Mouse (Mus musculus) CH12F3 (cell line): ENCODE measurements around the gene Foxd4.

ENCODE experiments used
- in situ Hi-C: fragments of 300-500 bp; cut with MboI; formaldehyde crosslinking; loops from 2 replicates; pipeline ENCODE4 v1.14.3; 2020; ENCODE audit warnings: low sequenced_read_pairs

Gene Foxd4

DNA sequence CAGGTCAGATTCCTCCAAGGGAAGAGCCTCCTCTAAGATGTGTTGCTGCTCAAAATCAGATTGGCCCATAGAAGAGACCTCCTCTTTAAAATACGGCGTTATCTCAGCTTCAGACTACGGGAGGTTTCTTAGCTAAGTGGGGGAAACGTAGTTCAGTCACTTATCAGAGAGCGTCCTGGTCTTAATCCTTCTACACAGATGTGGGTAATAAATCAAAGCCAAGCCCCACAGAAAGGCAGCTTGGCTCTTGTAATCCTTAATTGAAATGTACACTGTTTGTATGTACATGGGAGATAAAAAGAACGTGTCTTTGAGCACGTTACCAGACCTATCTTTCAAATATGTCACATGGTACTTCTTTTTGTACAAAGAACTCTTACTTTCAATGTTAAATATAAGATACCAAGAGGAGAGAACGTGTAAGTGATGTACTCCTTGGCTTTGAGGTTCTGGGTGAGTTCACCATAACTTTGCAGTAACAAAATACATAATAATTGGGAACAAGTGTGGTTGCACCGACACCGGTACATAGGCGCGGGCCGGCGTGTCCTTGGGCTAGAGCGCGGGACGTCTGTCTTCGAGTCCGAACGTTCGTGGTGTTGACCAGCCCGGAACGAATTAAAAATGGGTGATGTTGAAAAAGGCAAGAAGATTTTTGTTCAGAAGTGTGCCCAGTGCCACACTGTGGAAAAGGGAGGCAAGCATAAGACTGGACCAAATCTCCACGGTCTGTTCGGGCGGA is 25.7 kb downstream of the Foxd4 start, which contains the start of gene Gm10053:
Gene Gm10053 (plus strand): TSS at position 558 of the 742 bp plus-strand sequence.
- in situ Hi-C loops = loop anchor here (10.0 kb wide), 1 partner anchor 590 kb away; the partner anchor contains the start of gene Fxn

GRCm38 (mm10) chr19:24873873-24874272 is 27.1 kb downstream of the Foxd4 start:
- in situ Hi-C loops = loop anchor here (5.0 to 10.0 kb wide), 2 partner anchors 167 to 589 kb away; partner anchors contain the start of gene Fxn

GRCm38 (mm10) chr19:24871037-24871635 is 29.9 kb downstream of the Foxd4 start:
- in situ Hi-C loops = loop anchor here (5.0 to 10.0 kb wide), 2 partner anchors 164 to 586 kb away; partner anchors contain the start of gene Fxn

- in situ Hi-C loops = no loop called here
Measured at GRCm38 (mm10) chr19:24865436-24865835, 35.6 kb downstream of the Foxd4 start.

DNA sequence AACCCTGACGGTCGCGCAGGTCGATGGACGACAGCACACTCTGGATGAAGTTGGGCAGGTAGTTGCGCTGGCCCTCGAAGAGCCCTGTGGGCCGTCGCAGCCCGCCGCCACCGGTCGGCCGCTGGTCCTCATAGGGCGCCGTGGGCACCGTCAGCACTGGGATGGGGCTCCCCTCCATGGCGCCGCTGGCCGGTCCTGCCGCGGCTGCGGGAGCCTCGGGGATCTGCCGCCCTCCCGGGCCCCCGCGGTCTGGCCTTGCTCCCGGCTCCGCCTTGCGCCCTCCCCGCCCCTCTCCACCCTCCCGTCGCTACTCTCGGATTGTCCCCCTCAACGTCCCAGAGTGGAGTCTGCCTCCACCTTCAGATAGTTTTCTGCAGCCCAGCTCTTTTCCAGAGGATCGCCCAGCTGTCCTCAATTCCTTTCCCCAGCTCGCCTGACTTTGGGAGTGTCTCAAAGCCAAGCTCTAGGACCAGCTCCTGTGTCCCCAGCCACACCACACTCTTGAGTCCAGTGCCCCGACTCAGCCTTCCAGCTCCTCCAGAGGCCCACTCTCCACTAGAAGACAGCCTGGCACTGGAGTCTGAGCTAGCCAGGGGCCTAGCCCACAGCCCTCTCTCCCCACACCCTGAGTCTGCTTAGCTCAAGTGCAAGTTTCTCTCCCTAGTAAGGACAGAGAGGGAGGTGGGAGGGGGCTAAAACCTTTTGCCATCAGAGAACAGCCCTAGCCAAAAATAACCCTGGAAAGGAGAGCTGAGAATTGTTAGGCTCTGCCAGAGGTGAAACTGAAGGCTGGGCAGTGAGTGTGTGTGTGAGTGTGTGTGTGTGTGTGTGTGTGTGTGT is 39.2 kb downstream of the Foxd4 start, which contains the start of gene Pgm5:
Gene Pgm5 (minus strand): TSS at position 244 of the 840 bp plus-strand sequence.
- in situ Hi-C loops = no loop called here

GRCm38 (mm10) chr19:24861276-24861611 is 39.8 kb downstream of the Foxd4 start:
- in situ Hi-C loops = no loop called here

DNA sequence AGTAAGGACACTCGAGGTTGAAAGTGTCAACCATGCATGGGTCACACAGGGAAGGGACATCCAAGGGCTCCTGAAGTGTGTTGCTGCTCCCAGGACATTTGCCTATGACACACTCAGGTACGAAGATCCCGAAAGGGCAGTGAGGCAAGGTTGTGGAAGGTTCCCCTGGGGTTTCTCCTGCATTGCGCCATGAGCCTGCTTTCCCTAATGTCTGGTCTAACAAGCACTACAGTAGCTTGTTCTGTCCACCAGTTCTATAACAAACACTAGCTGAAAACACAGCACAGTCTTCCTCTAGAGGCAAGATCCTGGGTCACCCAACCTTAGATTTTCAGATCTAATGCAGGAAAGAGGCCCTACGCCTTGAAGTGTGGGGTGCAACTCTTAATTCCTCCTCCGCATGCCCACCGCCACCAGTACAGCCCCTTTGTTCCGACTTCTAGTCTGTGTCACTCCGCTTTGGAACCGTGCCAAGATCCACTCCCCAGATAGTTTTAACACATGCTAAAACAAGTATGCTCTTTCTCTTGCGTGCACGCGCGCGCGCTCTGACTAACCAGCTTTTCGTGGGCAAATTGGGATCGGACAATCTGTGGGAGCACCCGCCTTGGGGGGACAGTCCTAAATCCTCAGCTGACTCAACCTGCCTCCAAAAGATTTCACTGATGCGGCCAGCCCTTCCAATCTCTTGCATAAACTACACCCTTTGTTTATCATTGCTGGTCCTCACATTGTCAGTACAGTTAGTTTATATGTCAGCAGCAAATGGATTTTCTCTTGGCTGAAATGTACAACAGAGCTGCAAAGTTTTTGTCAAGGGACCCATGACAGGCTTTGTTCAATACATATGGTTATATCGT is 49.3 kb downstream of the Foxd4 start:
- in situ Hi-C loops = no loop called here
